Mouse (Mus musculus) cerebellum, postnatal 10 days (tissue): ENCODE measurements around the gene Eif2b2.

Source experiments
- DNase-seq, 2 experiments: peaks; one replicate each; pipeline ENCODE4 v3.0.0; 2021; ENCODE audit warnings: mixed read lengths in 2 of 2

Gene Eif2b2

DNA sequence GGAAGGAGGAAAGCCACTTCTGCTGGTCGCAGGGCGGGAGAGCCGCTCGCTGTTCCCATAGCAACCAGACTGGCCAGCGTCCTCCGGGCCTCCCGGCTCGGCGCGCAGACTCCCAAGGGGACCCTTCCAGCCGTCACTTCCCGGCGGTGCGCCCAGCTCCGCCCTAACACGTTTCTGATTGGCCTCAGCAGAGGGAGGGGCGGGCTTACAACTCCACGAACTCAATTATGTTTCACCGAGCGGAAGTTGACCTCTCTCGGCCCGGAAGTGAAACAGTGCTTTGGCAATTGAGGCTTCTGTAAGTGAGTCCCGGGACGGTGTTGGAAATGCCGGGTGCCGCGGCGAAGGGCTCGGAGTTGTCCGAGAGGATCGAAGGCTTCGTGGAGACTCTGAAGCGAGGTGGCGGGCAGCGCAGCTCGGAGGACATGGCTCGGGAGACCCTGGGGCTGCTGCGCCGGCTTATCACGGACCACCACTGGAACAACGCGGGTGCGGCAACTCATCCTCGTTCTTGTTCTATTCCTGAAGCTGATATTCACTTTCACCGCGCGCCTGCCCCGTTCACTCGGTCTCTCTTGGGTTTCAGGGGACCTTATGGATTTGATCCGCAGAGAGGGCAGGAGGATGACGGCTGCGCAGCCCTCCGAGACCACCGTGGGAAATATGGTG is at the start of gene Eif2b2:
Eif2b2 (plus strand) TSS at position 246 of the 669 bp plus-strand sequence.
- peak; percentile 98 to 99 for DNase-seq

DNA sequence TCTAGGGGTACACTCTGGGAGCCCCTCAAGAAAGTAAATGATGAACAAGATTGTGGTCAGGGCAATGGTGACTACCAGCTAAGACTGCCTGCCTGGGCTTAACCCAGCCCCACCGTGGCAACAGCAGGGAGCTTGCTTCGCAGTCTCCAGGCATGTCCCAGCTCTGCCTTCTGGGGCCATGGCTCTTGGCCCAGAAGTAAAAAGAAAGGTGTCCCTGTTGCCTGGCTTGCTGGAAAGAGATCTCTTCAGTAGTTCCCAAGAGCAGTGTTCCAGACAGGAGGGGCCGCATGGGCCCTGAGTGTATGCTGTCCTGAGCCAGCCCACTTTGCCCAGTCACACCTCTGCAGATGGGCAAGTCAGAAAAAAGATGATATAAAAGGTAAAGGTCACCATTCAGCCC is 49.4 kb upstream of the Eif2b2 start:
- peak in 1 of 2 experiments; percentile 52 for DNase-seq

DNA sequence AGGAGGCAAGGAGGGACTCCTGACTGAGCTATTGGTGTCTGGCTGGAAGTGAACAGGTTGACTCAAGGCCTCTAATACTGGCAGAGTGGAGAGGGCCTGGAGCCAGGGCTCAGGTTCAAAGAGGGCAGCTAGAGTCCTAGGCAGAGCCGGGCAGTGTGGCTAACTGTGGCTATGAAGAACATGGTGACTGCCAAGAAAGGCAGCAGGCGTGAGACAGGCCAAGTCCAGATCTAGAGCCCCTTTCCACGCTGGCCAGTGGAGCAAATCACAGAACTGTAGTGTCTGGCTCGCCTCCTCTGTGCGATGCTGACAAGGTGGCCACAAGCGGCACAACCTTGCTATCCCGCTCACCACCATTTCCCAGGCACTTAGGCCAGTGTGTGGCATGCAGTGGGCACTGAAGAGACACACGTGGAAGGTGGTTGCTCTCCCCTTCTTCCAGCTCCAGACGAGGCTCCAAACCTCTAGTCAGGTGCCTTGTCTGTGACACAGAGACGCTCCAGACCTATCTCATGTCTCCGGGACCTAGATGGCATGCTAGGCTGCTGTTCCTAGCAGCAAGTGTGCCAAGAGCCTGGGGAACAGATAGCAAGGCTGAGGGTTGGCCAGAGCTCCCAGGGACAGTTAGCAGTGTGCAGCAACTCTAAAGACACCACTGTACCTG is 48.9 kb upstream of the Eif2b2 start:
- peak; percentile 72 to 86 for DNase-seq

DNA sequence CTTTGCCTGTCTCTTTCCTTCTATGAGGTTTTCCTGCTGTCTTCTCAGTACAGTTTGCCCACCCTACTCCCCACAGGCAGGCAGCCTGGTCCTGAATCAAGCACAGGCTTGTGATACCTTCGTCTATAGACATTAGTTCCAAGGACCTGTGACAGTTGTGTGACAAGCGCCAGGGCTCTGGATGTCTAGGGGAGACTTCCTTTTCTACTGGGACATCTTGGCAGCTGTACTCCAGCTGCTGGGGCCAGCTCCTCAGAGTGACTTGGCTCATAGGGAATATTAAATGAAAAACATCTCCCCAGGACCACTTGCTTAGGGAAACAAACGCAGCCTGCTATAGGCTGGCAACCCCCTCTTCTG is 48.4 kb upstream of the Eif2b2 start:
- no peak for DNase-seq

DNA sequence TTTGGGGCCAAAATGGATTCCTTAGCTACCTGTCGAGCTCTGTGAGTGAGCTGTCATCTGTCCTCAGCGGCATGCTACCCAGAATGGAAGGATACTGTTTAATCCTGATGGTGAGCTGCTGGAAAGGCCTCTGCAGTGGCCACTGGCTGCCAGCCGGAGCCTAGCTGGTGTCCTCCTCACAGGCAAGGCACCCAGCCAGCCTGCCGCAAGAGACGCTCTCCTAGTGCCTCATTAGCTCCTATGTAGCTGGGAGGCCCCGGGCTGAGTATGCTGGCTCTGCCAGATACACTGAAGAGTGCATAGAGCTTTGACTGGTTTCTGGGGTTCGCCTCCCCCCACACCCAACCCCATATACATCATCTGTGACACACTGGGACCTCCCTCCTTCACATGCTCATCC is 45.3 kb upstream of the Eif2b2 start:
- DNase-seq = peak; percentile 45 to 66

DNA sequence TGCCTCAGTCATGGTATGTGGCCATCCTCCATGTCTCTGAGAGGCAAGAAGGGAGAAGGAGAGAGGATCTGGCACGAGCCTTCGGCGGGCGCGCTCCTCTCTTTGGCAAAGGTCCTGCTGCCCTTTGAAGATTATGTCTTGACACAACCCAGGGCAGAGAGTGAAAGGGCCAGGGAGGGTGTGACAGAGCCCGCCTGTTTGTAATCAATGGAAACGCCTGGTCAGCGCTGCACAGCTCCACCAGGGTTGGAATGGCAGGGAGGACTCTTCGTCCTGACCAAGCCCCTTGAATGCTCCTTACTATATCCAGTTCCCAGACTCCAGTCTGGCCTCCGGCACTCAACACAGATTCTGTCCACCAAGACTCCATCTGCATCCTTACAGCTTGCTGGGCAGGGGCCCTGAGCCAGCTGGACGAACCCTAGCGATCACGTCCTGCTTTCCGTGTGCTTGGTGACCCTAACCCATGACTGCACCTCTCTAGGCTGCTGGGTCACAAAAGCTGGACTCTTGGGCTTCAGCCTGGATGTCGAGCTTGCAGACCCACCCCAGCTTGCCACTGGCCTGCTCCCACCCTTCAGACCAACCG is 44.1 kb upstream of the Eif2b2 start:
- DNase-seq = peak; percentile 72 to 79

DNA sequence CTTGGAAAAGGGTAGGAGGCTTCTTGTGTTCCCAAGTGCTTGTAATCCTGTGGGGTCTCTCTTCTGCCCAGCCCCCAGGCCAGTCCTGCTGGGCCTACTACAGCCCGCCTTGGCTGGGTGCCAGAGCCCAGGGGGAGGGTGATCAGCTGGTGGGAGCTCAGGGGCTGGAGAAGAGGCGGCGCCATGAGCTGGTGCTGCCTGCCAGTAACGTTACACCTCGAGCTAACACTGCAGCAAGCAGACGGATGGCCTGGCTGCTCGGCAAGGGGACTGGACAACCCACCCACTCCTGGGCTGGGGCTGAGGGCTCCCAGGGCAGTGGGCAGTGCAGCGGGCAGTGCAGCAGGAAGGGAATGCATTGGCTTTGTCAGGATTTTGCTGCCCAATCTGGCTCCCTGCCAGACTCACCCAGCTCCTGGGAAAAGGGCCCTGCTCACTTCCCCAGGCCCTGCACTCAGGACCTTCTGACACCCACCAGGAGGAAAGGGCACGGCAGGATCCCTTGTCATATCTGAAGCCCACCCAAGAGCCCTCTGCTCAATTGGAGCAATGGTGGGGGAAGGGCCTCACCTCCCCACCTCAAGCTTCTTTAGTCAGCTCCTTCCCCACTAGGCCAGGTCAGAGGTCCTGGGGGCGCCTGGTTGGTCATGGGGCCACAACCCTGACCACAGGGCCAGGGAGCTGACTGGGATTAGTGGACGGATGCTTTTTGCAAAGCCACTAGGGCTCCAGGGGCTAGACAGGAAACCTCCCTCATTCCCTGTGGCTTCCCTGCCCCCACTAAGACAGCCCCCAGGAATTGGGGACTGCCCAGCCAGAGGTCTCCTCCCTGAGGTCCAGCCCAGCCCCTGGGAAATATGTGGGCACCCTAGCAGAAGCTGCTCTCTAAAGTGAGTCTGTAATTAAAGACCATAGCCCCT is 43.1 kb upstream of the Eif2b2 start:
- peak; percentile 84 to 91 for DNase-seq

DNA sequence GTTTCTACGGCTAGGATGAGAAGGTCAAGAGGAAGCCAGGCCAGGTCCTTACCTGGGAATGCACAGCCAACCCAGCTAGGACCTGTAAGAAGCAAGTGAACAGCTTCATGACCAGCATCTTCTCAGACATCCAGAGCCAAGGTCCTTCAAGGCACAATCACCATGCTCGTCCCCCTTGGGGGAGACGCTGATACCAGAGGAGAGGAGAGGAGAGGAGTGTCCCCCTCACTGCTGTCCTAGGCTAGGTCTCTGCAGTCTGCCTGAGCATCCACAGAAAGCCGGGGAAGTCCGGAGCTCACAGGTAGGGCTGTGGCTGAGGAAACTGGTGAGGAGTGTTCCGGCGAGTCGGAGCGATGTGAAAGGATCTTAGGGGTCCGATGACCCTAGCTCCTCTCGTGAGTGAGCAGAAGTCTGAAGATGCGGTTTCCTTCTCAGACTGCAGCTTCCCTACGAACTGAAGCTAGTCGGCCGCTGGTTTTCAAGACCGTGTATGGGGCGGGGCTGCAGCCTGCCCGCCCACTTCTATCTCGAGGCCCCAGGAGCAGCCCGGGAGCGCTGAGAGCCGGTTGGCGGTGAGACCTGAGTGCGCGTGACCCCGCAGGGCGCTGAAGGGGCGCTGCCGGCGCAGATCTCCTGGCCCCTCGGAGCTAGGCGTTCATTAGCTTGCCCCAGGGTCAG is 42.3 kb upstream of the Eif2b2 start:
- DNase-seq = peak; percentile 38 to 42

DNA sequence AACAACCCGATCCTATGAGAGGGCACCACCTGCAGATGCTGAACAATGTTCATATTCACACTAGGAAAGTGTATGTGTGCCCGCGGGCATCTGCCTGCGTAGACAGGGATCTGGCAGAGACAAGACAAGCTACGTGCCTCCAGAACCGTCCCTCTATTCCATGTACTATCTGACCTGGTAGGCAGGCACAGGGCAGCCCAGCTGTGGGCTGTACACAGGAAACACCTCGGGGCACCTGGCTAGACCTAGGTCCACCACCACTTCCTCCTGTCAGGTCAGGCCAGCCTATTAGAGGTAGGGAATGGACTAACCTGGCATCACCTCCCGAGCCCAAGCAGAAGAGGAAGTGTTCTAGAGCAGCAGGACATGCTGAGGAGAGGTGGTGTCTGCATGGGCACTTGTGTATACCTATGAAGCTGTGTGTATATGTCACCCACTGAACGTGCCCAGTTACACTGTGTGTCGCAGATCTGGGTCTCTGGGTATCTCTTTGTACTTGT is 41.5 kb upstream of the Eif2b2 start, which contains the start of gene Pgf:
Pgf (minus strand) TSS at position 51 of the 500 bp plus-strand sequence.
- no peak for DNase-seq

DNA sequence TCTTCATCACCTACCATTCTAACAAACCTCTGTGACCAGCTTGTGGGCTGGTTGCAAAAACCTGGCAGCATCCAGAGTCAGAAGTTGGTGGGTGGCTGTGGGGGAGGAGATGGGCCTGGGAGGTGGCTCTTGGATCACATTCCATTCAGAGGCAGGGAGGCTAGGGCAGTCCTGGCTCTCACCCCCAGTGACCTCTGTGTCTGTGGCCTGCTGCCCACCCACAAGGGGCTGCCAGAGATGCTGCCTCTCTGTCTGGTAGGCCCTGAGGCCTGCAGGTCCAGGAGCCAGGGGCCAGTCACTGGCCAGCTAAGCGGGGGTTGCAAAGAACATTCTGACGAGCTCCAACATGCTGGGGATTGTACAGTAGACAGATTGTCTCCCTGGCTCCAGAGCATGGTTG is 41.0 kb upstream of the Eif2b2 start:
- peak in 1 of 2 experiments; percentile 49 for DNase-seq

DNA sequence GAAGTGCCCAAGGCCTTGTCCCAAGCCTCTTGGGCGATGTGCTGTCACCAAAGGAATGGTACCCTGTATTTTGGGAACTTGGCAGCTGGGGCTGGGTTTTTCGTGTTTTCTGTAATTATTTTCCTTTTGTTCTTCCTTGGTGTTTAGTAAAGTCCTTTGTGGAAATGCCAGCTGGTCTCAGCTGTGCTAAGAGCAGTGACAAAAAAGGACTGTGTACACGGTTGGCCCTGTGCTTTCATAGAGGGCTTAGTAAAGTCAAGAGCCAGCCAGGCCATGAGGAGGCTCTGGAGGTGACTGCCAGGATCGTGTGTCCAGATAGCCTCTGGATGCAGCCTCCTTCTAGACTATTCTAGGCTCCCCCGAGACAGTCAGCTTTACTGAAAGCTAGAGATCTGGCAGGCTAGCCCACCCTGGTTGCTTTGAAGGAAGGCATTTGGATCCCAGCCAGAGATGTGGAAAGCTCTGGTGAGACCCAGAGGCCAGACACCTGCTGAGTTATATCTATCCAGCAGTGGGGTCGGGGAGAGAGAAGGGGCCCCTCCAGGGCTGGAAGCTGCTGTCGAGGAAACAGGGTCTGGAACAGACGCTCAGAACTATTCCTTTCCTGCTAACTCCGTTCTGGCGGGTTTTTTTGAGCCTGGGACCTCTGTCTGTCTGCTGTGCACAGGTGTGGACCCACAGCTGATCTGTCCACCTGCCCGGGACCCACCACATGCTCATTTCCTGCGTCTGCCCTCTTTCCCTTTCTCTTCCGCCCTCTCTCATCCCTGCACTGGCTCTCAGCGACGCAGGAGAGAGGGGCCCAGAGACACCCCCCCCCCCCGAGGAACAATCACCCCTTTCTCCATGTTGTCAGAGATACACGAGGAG is 37.6 kb upstream of the Eif2b2 start:
- peak; percentile 44 to 49 for DNase-seq

DNA sequence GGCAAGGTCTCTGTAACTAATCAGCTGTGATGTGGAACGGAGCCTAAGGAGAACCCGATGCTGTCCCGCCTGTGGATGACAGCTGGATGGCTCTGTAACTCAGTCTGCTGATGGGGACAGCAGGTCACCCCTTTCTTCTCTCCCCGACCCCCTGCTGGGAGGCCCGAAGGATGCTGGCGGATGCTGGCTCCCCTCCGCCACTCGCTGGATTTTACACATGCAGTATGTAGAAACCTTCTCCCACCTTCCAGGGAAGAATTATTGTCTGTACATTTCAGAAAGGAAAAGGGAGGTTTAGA is 37.0 kb upstream of the Eif2b2 start:
- peak; percentile 59 to 62 for DNase-seq

DNA sequence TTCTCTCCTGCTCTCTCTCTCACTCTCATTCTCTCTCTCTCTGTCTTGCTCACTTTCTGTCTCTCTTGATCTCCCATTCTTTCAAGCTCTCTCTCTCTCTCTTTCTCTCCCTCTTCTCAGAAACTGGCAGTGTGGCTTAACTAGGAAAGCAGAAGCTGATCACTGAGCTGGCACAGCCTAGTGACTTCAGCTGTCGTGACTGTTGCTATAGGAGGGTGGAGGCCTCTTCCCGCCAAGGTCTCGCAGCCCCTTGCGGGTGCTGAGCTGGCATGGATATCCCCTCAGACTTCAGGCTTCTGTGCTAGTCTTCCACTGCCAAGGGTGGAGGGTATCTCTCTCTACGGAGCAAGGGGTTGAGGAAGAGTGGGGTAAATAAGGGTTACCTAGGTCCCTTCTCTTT is 36.4 kb upstream of the Eif2b2 start:
- peak; percentile 52 to 68 for DNase-seq

DNA sequence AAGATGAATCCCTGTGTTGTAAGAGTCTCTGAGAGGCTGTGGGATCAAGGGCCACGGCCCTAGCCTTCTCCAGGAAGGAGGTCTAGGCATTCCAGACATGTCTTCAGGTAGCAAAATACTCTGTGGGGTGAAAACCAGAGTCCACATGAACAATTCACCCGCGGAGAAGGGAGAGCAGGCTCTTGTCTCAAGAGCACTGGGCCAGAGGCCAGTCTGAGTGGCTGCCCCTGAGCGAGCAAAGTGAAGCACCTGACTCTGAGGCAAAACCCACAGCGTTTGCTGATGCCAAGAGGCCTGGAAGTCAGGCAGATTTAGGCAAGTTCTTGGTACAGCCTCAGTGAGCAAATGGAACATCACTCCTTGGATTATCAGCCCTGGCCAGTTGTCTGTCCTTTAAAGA is 35.2 kb upstream of the Eif2b2 start:
- DNase-seq = no peak

DNA sequence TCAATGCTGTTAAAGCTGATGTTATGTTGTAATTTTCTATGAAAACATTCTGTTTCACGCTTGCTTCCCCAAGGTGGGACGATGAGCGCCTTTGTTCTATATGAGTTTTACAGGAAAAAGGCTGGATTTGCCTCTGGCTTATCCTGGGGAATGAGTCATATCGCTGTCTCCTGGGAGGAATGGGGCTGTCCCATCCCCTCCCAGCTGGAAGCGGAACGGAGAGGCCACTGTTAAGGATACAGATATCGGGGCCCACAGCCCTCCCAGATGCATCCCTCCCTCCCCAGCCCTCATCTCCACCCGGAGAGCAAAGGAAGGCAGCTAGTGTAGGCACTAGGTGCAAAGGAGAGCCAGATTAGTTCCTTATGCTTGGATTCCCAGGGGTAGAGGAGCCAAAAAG is 33.5 kb upstream of the Eif2b2 start:
- no peak for DNase-seq

DNA sequence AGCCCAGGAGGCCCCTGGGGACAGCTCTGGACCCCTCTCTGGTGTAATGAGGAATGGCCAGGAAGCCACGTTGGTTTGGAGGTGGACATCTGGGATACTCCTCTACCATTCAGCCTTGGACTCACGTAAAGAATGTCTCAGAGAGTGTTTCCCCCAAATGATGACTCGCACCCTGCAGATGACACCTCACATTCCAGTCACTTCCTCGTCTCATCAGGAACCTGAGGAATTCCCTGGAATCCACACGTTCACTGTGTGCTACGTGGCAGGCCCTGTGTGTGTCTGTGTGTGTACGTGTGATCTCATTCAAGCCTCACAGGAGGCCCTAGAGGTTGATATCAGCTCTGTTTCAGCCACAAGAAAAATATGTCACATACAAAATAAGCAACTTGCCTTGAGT is 32.9 kb upstream of the Eif2b2 start:
- DNase-seq = no peak

DNA sequence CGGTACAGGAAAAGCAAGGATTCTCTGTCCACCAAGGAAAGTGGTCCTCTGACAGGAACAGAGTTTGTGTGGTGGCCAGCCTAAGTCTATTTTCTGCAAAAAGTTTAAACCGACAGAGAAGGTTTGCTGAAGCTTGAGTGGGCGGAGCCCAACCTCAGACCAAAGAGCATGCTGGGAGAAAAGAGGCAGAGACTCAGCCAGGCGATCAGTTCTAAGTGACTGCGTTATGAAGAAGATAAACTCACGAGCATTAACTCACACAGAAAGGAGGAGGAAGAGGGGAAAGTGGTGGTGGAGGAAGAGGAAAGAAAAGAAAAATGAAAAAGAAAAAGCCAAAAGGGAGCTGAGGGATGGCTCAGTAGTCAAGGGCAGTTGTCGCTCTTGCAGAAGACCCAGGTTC is 29.0 kb upstream of the Eif2b2 start:
- DNase-seq = no peak

DNA sequence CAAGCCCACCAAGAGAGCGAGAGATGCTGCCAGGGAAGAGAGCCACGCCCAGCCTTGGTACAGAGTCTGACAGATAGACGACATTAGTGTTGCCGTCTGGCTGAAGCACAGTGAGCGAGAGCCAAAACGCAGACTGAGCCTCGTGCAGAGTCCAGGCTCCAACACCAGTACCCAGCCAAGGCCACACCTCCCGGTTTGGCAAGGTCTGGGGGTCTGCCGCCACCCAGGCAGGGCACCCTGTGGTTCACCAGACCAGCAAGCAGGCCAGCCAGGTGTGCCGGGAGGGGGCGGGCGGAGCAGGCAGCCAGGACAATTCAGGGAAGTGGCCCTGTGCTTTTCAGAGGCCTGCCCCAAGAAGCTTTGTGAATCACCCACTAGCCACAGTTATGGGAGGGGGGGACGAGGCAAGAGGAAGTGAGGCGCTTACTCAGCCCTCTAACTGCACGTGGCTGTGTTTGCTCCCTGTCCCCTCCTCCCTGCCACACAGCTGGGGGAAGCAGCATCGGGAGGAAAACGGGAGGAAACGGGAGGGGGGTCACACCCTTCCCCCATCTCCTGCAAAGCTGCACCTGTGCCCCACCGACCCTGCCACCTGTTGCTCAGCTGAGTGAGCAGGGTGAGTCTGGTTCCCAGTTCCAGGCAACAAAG is 26.7 kb upstream of the Eif2b2 start:
- peak; percentile 73 to 85 for DNase-seq

DNA sequence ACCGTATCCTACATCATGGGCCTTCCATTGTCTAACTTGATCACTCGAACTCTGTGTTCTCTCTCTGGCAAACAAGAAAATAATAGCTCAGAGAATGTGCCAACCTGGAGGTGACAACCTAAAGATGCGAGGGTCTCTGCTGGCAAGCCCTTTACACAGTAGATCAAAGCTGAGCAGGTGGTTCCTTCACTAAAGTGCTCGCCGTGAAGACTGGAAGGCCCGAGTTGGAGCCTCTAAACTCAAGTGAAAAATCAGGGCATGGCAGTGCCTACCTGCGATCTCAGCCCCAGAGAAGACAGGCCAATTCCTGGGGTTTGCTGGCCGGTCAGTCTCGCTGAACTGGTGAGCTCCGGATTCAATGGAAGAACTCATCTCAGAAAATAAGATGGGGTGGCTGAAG is 26.1 kb upstream of the Eif2b2 start:
- DNase-seq = peak in 1 of 2 experiments; percentile 28

DNA sequence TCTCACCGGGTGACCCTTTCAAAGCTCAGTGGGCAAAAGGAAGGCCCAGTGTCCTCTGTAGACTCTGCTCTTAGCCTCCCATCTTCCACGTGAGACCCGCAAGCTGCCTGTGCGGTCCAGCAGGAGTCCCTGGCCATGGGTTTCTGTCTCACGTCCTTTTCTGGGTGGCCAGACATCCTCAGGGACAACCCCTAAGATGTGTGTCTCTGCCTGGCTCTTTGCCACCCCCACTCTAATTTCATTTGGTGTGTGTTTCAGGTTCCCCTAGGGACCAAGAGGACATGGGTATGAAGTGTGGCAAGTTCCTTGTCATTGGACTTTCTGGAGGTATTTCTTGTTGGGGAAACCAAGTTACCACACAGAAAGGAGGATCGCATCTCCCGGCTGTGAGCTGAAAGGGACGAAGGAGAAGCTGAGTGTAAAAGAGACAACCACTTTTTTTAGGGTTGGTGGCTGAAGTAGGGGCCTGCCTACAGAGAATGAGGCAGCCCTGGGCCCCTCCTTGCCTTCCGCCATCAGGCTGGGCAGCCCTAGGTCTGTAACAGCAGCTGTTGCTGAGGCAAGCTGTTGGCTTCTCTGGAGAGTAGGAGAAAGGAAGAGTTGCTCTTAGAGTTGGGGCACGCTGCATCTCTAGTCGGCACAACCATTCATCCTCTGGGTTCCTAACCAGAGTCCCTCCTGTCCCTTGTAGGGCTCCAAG is 25.2 kb upstream of the Eif2b2 start:
- peak; percentile 40 to 53 for DNase-seq
